Mouse (Mus musculus): Measurements from ENCODE around the gene Ear14. TPM values are rescaled to one million over a fixed set of nuclear protein-coding genes. Genes with fewer than 3 reads are reported as not detected.
"Not testable (repeated sequence)": the region's sequence is repeated elsewhere in the genome, so short reads cannot be mapped to it uniquely, and the experiment has no call there.

The Ear14 gene
- polyA plus RNA-seq (2012; ENCODE audit: insufficient read depth, insufficient read length, missing spikeins), result not detected in 2 replicates

DNA sequence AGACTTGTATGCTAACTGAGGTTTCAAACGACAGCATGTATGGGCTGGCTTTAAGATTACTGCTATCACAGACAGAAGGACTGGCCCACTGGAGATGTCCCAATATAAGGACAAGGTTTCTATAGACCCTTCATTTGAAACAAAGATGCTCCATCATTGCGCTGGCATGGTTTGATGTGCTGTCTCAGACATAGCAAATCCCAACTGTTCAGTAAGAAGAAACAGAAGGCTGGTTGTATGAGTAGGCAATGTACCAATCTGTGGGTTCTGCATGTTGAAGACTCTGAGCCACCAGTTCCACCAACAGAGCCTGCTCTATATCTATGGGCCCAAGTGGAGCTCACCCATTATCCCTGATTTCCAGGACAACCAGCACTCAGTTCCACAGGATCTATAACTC lies at the start of gene Ear14:
Ear14 (plus strand) TSS at position 277 of the 400 bp plus-strand sequence.
- no peaks in the 10 kb centered on the region for H3K4me1 ChIP-seq (ENCODE audit: control insufficient read depth, insufficient read depth, insufficient read length, low read length)
- no peak within 1 kb of the TSS for H3K27ac ChIP-seq (replicated peaks; ENCODE audit: low read depth, low read length)
- no peak within 1 kb of the TSS for H3K4me3 ChIP-seq (ENCODE audit: insufficient read depth, low read depth, low read length)

DNA sequence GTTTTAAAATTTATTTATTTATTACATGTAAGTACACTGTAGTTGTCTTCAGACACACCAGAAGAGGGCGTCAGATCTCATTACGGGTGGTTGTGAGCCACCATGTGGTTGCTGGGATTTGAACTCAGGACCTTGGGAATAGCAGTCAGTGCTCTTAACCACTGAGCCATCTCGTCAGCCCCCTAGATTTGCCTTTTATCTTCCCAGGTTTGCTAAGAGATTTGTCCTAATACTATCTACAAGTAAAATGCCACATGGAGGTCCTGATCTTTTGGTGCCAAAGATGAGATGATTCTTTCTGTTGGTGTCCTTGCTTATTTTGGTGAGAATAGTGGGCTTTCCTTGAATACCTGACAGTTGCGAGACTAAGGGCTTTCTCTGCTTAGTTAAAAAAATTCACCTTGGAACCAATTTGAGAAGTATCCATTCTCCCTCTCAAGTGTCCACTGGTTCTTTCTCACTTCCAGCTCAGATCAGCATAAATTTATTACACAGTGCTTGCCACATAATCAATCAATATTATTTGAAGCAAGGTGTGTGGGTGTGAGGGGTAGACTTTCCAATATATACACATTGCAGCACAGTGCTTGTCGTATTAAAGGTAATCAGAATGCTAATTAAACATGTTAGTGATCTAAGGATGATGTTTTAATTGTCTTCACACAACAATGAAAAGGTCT lies 47.0 kb upstream of the Ear14 start:
- Histone ChIP-seq H3K4me3 (ENCODE audit: insufficient read depth, low read depth, low read length) (no peak overlapping the region), H3K4me1 (ENCODE audit: control insufficient read depth, insufficient read depth, insufficient read length, low read length) (no peaks in the 10 kb centered on the region), H3K27ac (replicated peaks; ENCODE audit: low read depth, low read length) (no peak overlapping the region)

DNA sequence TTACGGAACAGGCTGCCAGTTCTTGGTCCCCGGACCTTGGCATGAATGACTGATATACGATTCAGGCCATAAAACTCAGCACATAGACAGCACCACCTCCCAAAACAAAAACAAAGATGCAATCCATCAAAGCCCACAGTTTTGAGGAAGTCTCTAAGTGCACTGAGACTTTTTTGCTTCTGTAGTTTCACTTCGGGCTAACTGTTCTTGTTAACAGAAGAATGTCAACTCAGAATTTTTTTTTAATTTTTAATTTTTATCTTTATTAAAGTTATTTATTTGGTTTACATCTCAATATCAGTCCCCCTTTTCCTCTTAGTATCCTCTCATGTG lies 46.5 kb upstream of the Ear14 start:
- Histone ChIP-seq H3K4me1 (ENCODE audit: control insufficient read depth, insufficient read depth, insufficient read length, low read length) (no peaks in the 10 kb centered on the region), H3K4me3 (ENCODE audit: insufficient read depth, low read depth, low read length) (no peak overlapping the region), H3K27ac (replicated peaks; ENCODE audit: low read depth, low read length) (no peak overlapping the region)

- Histone ChIP-seq H3K4me3 (ENCODE audit: insufficient read depth, low read depth, low read length) (no peak overlapping the region), H3K27ac (replicated peaks; ENCODE audit: low read depth, low read length) (no peak overlapping the region), H3K4me1 (ENCODE audit: control insufficient read depth, insufficient read depth, insufficient read length, low read length) (no peaks in the 10 kb centered on the region)
Measured at GRCm38 (mm10) chr14:51157072-51157471, 46.1 kb upstream of the Ear14 start.

GRCm38 (mm10) chr14:51161976-51162375 lies 41.2 kb upstream of the Ear14 start, which contains the start of gene Rnase2b:
Rnase2b (plus strand) TSS chr14:51162260.
- not testable (repeated sequence) for H3K4me1 ChIP-seq (ENCODE audit: control insufficient read depth, insufficient read depth, insufficient read length, low read length); H3K4me3 ChIP-seq (ENCODE audit: insufficient read depth, low read depth, low read length); H3K27ac ChIP-seq (replicated peaks; ENCODE audit: low read depth, low read length)

GRCm38 (mm10) chr14:51163323-51163722 lies 39.9 kb upstream of the Ear14 start:
- H3K4me1 ChIP-seq (ENCODE audit: control insufficient read depth, insufficient read depth, insufficient read length, low read length); H3K4me3 ChIP-seq (ENCODE audit: insufficient read depth, low read depth, low read length); H3K27ac ChIP-seq (replicated peaks; ENCODE audit: low read depth, low read length): not testable (repeated sequence)

DNA sequence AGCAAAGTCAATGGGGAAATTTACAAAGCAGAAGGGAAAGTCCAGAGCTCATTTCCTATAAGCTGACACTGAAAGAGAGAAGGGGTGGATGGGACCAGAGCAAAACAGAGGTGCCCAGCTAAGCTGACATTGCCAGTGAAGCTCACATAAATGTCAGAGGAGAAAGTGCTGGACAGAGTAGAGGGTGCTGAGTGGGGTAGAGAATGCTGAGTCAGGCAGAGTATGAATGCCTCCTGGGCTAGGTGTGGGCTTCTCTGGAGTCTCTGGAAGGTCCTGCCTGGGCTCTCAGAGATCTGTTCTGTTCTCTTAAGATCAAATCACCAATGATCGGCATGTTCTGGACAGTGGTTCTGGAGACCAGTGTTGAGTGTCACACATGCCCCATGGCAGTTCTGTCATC lies 37.8 kb upstream of the Ear14 start:
- H3K4me1 ChIP-seq (ENCODE audit: control insufficient read depth, insufficient read depth, insufficient read length, low read length), result no peaks in the 10 kb centered on the region
- H3K27ac ChIP-seq (replicated peaks; ENCODE audit: low read depth, low read length), result no peak overlapping the region
- no peak overlapping the region for H3K4me3 ChIP-seq (ENCODE audit: insufficient read depth, low read depth, low read length)

- Histone ChIP-seq H3K4me3 (ENCODE audit: insufficient read depth, low read depth, low read length) (no peak overlapping the region), H3K27ac (replicated peaks; ENCODE audit: low read depth, low read length) (no peak overlapping the region), H3K4me1 (ENCODE audit: control insufficient read depth, insufficient read depth, insufficient read length, low read length) (no peaks in the 10 kb centered on the region)
Measured at GRCm38 (mm10) chr14:51166068-51166467, 37.1 kb upstream of the Ear14 start.

- H3K4me3 ChIP-seq (ENCODE audit: insufficient read depth, low read depth, low read length); H3K27ac ChIP-seq (replicated peaks; ENCODE audit: low read depth, low read length); H3K4me1 ChIP-seq (ENCODE audit: control insufficient read depth, insufficient read depth, insufficient read length, low read length): not testable (repeated sequence)
Measured at GRCm38 (mm10) chr14:51172095-51172865, 30.9 kb upstream of the Ear14 start.

GRCm38 (mm10) chr14:51172947-51173346 lies 30.2 kb upstream of the Ear14 start:
- not testable (repeated sequence) for H3K4me3 ChIP-seq (ENCODE audit: insufficient read depth, low read depth, low read length); H3K4me1 ChIP-seq (ENCODE audit: control insufficient read depth, insufficient read depth, insufficient read length, low read length); H3K27ac ChIP-seq (replicated peaks; ENCODE audit: low read depth, low read length)

DNA sequence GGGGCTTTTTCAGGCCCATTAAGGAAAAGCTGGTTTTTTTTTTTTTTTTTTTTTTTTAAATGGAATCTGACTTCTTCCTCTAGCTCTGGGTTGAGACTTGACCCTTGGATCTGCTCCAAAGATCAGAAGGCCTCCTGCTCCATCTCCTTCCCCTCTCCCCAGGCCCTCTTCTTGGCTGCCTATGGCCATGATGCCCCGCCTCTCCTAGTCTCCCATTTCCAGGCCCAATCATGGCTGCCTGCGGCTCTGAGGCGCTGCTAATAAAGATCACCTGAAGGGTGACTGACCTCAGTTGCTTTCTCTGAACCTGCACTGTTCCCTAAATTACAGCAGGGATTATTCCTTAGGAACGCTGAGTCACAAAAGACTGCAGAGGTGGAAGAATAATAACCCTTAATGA lies 29.3 kb upstream of the Ear14 start:
- Histone ChIP-seq H3K4me1 (ENCODE audit: control insufficient read depth, insufficient read depth, insufficient read length, low read length) (no peaks in the 10 kb centered on the region), H3K27ac (replicated peaks; ENCODE audit: low read depth, low read length) (no peak overlapping the region), H3K4me3 (ENCODE audit: insufficient read depth, low read depth, low read length) (no peak overlapping the region)

DNA sequence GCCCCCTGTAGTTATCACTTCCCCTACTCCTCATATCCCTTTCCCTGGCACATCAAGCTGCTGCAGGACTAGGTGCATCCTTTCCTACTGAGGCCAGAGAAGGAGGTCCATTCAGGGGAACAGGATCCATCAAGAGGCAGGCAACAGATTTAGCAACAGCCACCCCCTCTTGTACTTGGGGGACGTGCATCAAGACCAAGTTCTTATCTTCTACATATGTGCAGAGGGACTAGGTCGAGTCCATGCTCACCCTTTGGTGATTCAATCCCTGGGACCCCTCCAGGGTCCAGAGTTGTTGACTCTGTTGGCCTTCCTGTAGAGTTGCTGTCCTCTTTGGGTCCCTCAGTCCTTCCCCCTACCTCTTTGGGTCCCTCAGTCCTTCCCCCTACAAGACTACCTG lies 22.1 kb upstream of the Ear14 start:
- not testable (repeated sequence) for H3K4me3 ChIP-seq (ENCODE audit: insufficient read depth, low read depth, low read length); H3K4me1 ChIP-seq (ENCODE audit: control insufficient read depth, insufficient read depth, insufficient read length, low read length); H3K27ac ChIP-seq (replicated peaks; ENCODE audit: low read depth, low read length)

DNA sequence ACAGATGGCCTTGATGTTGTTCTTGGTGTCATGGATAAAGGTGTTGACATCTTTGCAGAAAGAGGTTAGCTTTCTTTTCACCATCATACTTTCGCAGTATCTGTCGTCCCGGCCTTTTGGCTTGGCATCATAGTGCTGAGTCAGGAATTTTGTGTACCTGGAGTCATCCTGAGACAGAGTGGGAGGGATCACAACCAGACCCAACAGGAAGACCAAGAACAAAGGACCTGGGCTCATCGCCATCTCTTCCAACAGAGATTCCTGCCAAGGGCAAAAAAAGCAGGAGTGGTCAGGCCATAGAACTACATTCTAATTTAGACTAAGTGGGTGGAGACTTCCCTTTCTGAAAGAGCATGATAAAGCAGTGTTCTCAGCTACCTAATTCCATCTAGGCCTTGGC lies 7.5 kb upstream of the Ear14 start:
- no peak overlapping the region for H3K27ac ChIP-seq (replicated peaks; ENCODE audit: low read depth, low read length)
- no peaks in the 10 kb centered on the region for H3K4me1 ChIP-seq (ENCODE audit: control insufficient read depth, insufficient read depth, insufficient read length, low read length)
- no peak overlapping the region for H3K4me3 ChIP-seq (ENCODE audit: insufficient read depth, low read depth, low read length)

- H3K4me1 ChIP-seq (ENCODE audit: control insufficient read depth, insufficient read depth, insufficient read length, low read length), result no peaks in the 10 kb centered on the region
- H3K27ac ChIP-seq (replicated peaks; ENCODE audit: low read depth, low read length), result no peak within 1 kb of the TSS
- H3K4me3 ChIP-seq (ENCODE audit: insufficient read depth, low read depth, low read length), result no peak within 1 kb of the TSS
Measured at GRCm38 (mm10) chr14:51199098-51200023, 3.8 kb upstream of the Ear14 start, which contains the start of gene Ang2. Ang2 (minus strand) TSS chr14:51199148.

DNA sequence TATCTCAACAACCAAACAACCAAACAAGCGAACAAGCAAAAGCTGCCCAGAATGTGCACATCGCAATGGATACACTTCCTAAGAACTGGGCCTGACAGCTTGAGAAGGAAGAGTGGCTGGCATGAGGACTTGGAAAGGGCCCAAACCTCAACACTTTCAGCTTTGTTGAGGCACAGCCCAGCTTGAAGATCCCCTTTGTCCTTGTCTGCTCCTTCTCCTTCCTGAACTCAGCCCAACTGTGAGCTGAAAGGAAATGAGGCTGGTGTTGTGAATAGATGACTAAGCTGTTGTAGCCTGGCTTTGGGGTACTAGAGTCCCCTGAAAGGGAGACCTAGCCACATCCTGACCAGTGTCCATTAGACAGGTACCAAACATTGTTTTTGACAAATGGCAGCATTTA lies 3.1 kb upstream of the Ear14 start:
- Histone ChIP-seq H3K27ac (replicated peaks; ENCODE audit: low read depth, low read length) (no peak overlapping the region), H3K4me1 (ENCODE audit: control insufficient read depth, insufficient read depth, insufficient read length, low read length) (no peaks in the 10 kb centered on the region)

More for the DNA sequence above, 3.1 kb upstream of the Ear14 start:
- H3K4me3 ChIP-seq (ENCODE audit: insufficient read depth, low read depth, low read length), result no peak overlapping the region
